Mouse (Mus musculus) midbrain, postnatal 0 days (tissue): ENCODE data around the gene Tbx5. TPM values are rescaled to one million over a fixed set of nuclear protein-coding genes. Genes with fewer than 3 reads are reported as not detected.
"Not testable (repeated sequence)": the region's sequence is repeated elsewhere in the genome, so short reads cannot be mapped to it uniquely, and the experiment has no call there.

Experiments
- ATAC-seq: fragments of 200-750 bp; cut with Nextera tagmentation; 2 replicates; pipeline ENCODE4 v1.8.0; 2017; ENCODE audit warnings: moderate number of reproducible peaks, mild to moderate bottlenecking, moderate TSS enrichment, moderate library complexity; ENCODE audit not compliant: low FRiP score
- DNase-seq: peaks from one replicate; pipeline ENCODE4 v3.0.0-alpha.2; 2015; ENCODE audit warnings: low spot score
- H3K27ac ChIP-seq: fragments of 300-500 bp; sonication (generic); 2 replicates; pipeline ENCODE4 v1.5.1; 2014; ENCODE audit warnings: low read depth, mild to moderate bottlenecking, low read length, mixed read lengths
- H3K27me3 ChIP-seq: fragments of 300-500 bp; sonication (generic); 2 replicates; pipeline ENCODE4 v1.6.1; 2014; ENCODE audit warnings: low read length, control low read depth, mixed read lengths; ENCODE audit not compliant: insufficient read depth
- H3K36me3 ChIP-seq: fragments of 300-500 bp; sonication (generic); 2 replicates; pipeline ENCODE4 v1.6.1; 2014; ENCODE audit warnings: low read length, control low read depth, mixed read lengths; ENCODE audit not compliant: insufficient read depth
- H3K4me1 ChIP-seq: fragments of 300-500 bp; sonication (generic); 2 replicates; pipeline ENCODE4 v1.6.1; 2014; ENCODE audit warnings: mild to moderate bottlenecking, control low read depth, antibody characterized with exemption, low read length, mixed read lengths; ENCODE audit not compliant: insufficient read depth
- H3K4me2 ChIP-seq: fragments of 300-500 bp; sonication (generic); 2 replicates; pipeline ENCODE4 v1.6.1; 2014; ENCODE audit warnings: low read depth, mild to moderate bottlenecking, low read length, mixed read lengths; ENCODE audit not compliant: poor library complexity, severe bottlenecking
- H3K4me3 ChIP-seq: fragments of 300-500 bp; sonication (generic); 2 replicates; pipeline ENCODE4 v1.5.1; 2014; ENCODE audit warnings: low read depth, mild to moderate bottlenecking, low read length, moderate library complexity
- H3K9ac ChIP-seq: fragments of 300-500 bp; sonication (generic); replicated peaks from 2 replicates; pipeline ENCODE4 v1.6.1; 2014; ENCODE audit warnings: mild to moderate bottlenecking, low read length, moderate library complexity, mixed read lengths; ENCODE audit not compliant: poor library complexity, severe bottlenecking
- H3K9me3 ChIP-seq: fragments of 300-500 bp; sonication (generic); 2 replicates; pipeline ENCODE4 v1.6.1; 2016; ENCODE audit warnings: low read length, control low read depth
- CTCF ChIP-seq: IDR thresholded peaks from 2 replicates; pipeline ENCODE4 v1.5.1; 2016; ENCODE audit warnings: antibody characterized with exemption, mild to moderate bottlenecking
- WGBS: fragments of 180-500 bp; shearing (Covaris S2); extraction: QIAGEN DNeasy Blood & Tissue Kit; methylation state at CpG from one replicate; pipeline ENCODE4 v1.1.7; 2014; 5-methylcytosine and 5-hydroxymethylcytosine counted together
- polyA plus RNA-seq: library from polyadenylated mRNA; unstranded; fragments of >200 nt; fragmentation: Nextera tagmentation; extraction: Ambion mirVana; gene quantifications from 2 replicates; pipeline ENCODE4 v1.2.1, GENCODE M21; 2015
- total RNA-seq: library from RNA; depleted of rRNA; stranded (reverse); fragments of >200 nt; gene quantifications from 2 replicates; pipeline ENCODE4 v1.2.3, GENCODE M21; 2014

Gene Tbx5
- total and polyA plus RNA-seq, 2 experiments from 2014 or later, result 0.04 TPM; not detected in 1

DNA sequence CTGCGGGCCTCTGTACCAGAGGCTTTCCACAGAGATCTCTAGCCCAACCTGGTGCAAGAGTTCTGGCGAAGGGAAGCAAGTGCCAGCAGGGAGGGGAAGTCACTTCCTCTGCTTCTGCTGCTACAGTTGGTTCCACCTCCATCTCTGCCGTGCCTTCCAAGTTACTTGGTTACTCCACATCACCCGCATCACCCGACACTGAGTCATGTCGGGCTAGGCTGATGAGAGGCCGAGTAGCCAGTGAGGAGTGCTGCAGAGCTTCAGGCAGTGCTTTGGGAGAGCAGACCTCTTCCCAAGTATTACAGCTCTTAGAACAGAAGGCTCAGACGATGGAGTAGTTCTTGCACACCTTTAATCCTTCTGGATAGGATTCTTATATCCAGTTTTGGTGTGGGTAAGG is 54.9 kb downstream of the Tbx5 start:
- Histone ChIP-seq H3K4me1 (0 out of 2 replicates have a peak, but pooled peaks cover 3% of the 10 kb centered on the region), H3K4me3 (no peak overlapping the region), H3K4me2 (no peak overlapping the region), H3K36me3 (no peaks in the 10 kb centered on the region), H3K27me3 (no peaks in the 10 kb centered on the region), H3K9ac (no peak overlapping the region), H3K9me3 (no peaks in the 10 kb centered on the region), H3K27ac (no peak overlapping the region)
- TF ChIP-seq CTCF, result no peak
- 88% methylated on average over 8 of the region's 8 CpGs for WGBS
- no peak for ATAC-seq
- no peak for DNase-seq

DNA sequence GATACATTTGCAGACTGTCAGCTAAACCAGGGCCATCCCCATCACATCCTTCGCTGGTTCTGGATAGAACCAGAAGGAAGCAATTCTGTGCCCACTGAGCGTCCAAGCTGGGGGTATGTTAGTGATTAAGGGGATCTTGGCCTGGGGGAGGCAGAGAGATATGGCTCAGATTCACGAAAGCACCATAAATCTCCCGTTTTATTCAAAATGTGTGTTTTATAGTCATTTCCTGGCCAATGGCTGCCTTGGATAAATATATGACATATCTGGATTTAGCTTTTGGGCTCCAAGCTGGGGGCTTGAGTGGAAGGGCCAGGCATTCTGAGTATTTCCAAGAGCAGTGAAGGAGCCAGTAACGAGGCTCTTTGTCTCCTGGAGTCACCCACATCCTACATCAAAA is 59.5 kb downstream of the Tbx5 start:
- DNase-seq (no peak), ATAC-seq (no peak)
- 34% methylated on average over 5 of the region's 5 CpGs for WGBS
- Histone ChIP-seq H3K27me3 (no peaks in the 10 kb centered on the region), H3K9me3 (no peaks in the 10 kb centered on the region), H3K4me2 (no peak overlapping the region), H3K4me1 (0 out of 2 replicates have a peak, but pooled peaks cover 3% of the 10 kb centered on the region), H3K4me3 (no peak overlapping the region), H3K36me3 (no peaks in the 10 kb centered on the region), H3K27ac (no peak overlapping the region), H3K9ac (no peak overlapping the region)
- TF ChIP-seq CTCF, result no peak

DNA sequence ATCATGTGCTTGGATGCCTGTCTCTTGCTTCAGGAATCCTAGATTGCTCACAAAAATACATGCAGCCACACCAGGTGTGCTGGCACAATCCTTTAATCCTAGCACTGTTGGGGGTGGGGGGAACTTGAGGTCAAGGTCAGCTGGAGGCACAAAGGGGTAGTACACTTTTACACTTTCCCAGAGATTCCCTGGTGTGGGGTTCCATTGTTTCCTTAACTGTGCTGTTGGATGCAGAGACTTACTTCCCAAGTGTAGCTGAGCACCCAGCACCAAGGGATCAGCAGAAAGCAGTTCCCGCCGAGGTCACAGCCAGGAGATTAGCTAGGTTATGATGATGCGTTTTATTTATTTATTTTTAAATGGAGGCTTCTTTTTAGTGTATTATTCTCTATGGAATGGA is 60.6 kb downstream of the Tbx5 start:
- Histone ChIP-seq H3K27me3 (no peaks in the 10 kb centered on the region), H3K9me3 (no peaks in the 10 kb centered on the region), H3K4me1 (0 out of 2 replicates have a peak, but pooled peaks cover 3% of the 10 kb centered on the region), H3K4me3 (no peak overlapping the region), H3K36me3 (no peaks in the 10 kb centered on the region), H3K27ac (no peak overlapping the region), H3K4me2 (no peak overlapping the region), H3K9ac (no peak overlapping the region)
- no peak for ATAC-seq
- 65% methylated on average over 3 of the region's 3 CpGs for WGBS
- no peak for TF ChIP-seq CTCF
- no peak for DNase-seq

- Histone ChIP-seq H3K36me3 (no peaks in the 10 kb centered on the region), H3K27me3 (no peaks in the 10 kb centered on the region), H3K4me1 (no peaks in the 10 kb centered on the region), H3K4me3 (no peak overlapping the region), H3K4me2 (no peak overlapping the region), H3K9me3 (no peaks in the 10 kb centered on the region), H3K27ac (no peak overlapping the region), H3K9ac (no peak overlapping the region)
- 79% methylated on average over 3 of the region's 3 CpGs for WGBS
- ATAC-seq (no peak), DNase-seq (no peak)
- no peak for TF ChIP-seq CTCF
Observed at GRCm38 (mm10) chr5:119896605-119897004, 64.1 kb downstream of the Tbx5 start.

GRCm38 (mm10) chr5:119916551-119917171 is 84.2 kb downstream of the Tbx5 start:
- Histone ChIP-seq H3K36me3 (no peaks in the 10 kb centered on the region), H3K27ac (peak overlapping the region; percentile 32; the same call in 1 of the 2 replicates), H3K27me3 (peaks cover 3% of the 10 kb centered on the region; the same call in 1 of the 2 replicates), H3K4me2 (no peak overlapping the region), H3K4me3 (no peak overlapping the region), H3K9ac (no peak overlapping the region), H3K4me1 (no peaks in the 10 kb centered on the region), H3K9me3 (no peaks in the 10 kb centered on the region)
- no peak for TF ChIP-seq CTCF
- 64% methylated on average over 12 of the region's 12 CpGs for WGBS
- ATAC-seq (peak; percentile 87), DNase-seq (peak; percentile 87)

DNA sequence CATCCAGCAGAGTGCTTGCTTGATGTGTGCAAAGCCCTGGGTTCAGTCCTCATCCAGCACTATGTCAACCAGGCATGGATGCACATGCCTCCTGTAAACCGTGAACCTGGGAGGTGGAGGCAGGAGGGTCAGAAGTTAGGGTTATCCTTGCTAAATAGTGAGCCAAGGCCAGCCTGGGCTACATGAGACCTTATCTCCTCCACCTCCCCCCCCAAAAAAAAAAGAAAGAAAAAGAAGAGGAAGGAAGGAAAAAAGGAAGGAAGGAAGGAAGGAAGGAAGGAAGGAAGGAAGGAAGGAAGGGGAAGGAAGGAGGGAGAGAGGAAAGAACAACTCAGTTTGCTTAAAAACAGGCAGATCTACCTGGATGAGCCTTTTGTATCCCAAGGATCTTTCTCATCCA is 85.9 kb downstream of the Tbx5 start:
- not testable (repeated sequence) for H3K36me3 ChIP-seq, H3K27ac ChIP-seq, DNase-seq, H3K4me3 ChIP-seq, ATAC-seq, H3K4me2 ChIP-seq, H3K27me3 ChIP-seq, H3K9me3 ChIP-seq, H3K9ac ChIP-seq, H3K4me1 ChIP-seq
- WGBS, result 97% methylated on average over 1 of the region's 1 CpGs
